ENCODE assay signal across 26 mouse cellular contexts in the genomic region with DNA sequence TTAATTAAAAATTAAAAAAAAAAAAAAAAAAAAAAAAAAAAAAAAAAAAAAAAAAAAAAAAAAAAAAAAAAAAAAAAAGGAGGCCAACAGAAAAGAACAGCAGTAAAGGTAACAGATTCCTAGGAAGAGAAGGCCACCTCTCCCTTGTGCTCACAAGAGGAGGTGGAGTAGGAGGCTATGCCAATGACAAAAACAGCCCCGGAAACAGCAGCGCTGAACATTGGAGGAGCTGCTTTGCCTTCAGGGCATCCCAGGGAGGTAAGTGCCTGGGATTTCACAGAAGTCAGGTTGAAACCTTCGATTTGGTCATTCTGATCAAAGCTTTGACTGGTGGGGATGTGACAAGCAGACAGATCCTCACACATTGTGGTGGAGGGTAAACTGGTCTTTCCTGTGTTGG.
"Had no signal": no experiment of that assay in that cellular context is flagged by ENCODE, and none has a peak within 500 bp of the region (broad histone marks: within the 10 kb centered on the region; RNA-seq: fewer than 3 reads in every experiment).

No protein-coding gene starts in this region.

- H3K4me2 ChIP-seq: heart, embryonic 11.5 days; heart, embryonic 13.5 days; heart, embryonic 15.5 days; hindbrain, embryonic 13.5 days; hindbrain, embryonic 15.5 days; limb, embryonic 12.5 days; liver, embryonic 11.5 days; liver, embryonic 13.5 days; liver, embryonic 15.5 days had no signal

- H3K4me1 ChIP-seq: heart, embryonic 15.5 days; hindbrain, embryonic 13.5 days; hindbrain, embryonic 15.5 days; limb, embryonic 10.5 days; limb, embryonic 12.5 days; liver, embryonic 13.5 days; liver, embryonic 15.5 days had no signal

- H3K27ac ChIP-seq: heart, embryonic 13.5 days; heart, embryonic 15.5 days; hindbrain, embryonic 13.5 days; hindbrain, embryonic 15.5 days; hindbrain, postnatal 0 days; layer of hippocampus, adult 2 months; left cerebral cortex, adult 2 months; limb, embryonic 10.5 days; limb, embryonic 12.5 days; liver, embryonic 13.5 days; liver, embryonic 15.5 days had no signal

- H3K27me3 ChIP-seq: heart, embryonic 13.5 days; heart, embryonic 15.5 days; hindbrain, embryonic 13.5 days; hindbrain, embryonic 15.5 days; limb, embryonic 12.5 days; liver, embryonic 13.5 days; liver, embryonic 15.5 days had no signal

- ATAC-seq: hindbrain, postnatal 0 days; intestine, embryonic 16.5 days; liver, postnatal 0 days had no signal

- H3K9me3 ChIP-seq: heart, embryonic 13.5 days; heart, embryonic 15.5 days; hindbrain, embryonic 13.5 days; hindbrain, embryonic 15.5 days; limb, embryonic 10.5 days; limb, embryonic 12.5 days; liver, embryonic 13.5 days; liver, embryonic 15.5 days had no signal

- H3K9ac ChIP-seq: heart, embryonic 13.5 days; heart, embryonic 15.5 days; hindbrain, embryonic 13.5 days; hindbrain, embryonic 15.5 days; limb, embryonic 12.5 days; liver, embryonic 13.5 days; liver, embryonic 15.5 days; liver, postnatal 0 days had no signal

- H3K36me3 ChIP-seq: heart, embryonic 13.5 days; heart, embryonic 15.5 days; hindbrain, embryonic 13.5 days; hindbrain, embryonic 15.5 days; limb, embryonic 10.5 days; limb, embryonic 12.5 days; liver, embryonic 13.5 days; liver, embryonic 15.5 days had no signal

- DNase-seq: gastrocnemius, postnatal 14 days; gastrocnemius, postnatal 36 days; heart, adult 18-20 months; heart, postnatal 14 days; heart, postnatal 36 days; kidney, adult 18-20 months; kidney, adult 8-10 months; kidney, postnatal 10 days; kidney, postnatal 25 days; kidney, postnatal 4 days; liver; liver, embryonic 13.5 days; liver, postnatal 0 days had no signal

- H3K4me3 ChIP-seq: heart, embryonic 13.5 days; heart, embryonic 15.5 days; hindbrain, embryonic 13.5 days; hindbrain, embryonic 15.5 days; layer of hippocampus, adult 2 months; left cerebral cortex, adult 2 months; limb, embryonic 10.5 days; limb, embryonic 12.5 days; liver, embryonic 13.5 days; liver, embryonic 15.5 days had no signal
